Mouse (Mus musculus): ENCODE data around the gene Snrpa. TPM values are rescaled to one million over a fixed set of nuclear protein-coding genes. Genes with fewer than 3 reads are reported as not detected.

The Snrpa gene
- polyA plus RNA-seq, 1 experiment: 158 TPM

DNA sequence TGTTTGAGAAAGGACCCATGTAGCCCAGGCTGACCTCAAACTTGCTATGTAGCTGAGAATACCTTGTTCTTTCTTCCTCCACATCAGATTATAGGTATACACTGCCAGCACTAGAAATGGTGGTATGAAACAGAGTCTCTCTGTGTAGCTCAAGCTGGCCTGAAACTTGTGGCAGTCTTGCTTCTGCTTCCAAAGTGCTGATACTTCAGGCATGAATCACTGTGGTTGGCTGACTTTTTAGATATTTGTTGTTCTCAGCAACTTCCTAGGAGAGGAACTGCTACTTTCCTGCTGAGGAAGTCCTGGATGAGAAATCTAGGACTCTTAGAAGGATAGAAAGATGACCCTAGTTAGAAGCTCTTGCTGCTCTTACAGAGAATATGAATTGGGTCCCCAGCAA is 2.3 kb upstream of the Snrpa start:
- Histone ChIP-seq H3K4me1 (ENCODE audit: control insufficient read depth, insufficient read depth, low read length) (peaks cover 2% of the 10 kb centered on the region; the same call in 1 of the 2 replicates), H3K27ac (ENCODE audit: insufficient read depth, low read length) (no peak overlapping the region), H3K4me3 (replicated peaks; ENCODE audit: insufficient read depth, low read depth, low read length) (no peak overlapping the region), H3K27me3 (ENCODE audit: control insufficient read depth, insufficient read depth, low read length) (no peaks in the 10 kb centered on the region)
- TF ChIP-seq POLR2A (IDR thresholded peaks at IDR 0.05; ENCODE audit: borderline replicate concordance, insufficient read depth, low read length) (no peak), CTCF (IDR thresholded peaks at IDR 0.05; ENCODE audit: borderline replicate concordance, insufficient read depth, low read depth, low read length) (no peak)
- no peak for DNase-seq

DNA sequence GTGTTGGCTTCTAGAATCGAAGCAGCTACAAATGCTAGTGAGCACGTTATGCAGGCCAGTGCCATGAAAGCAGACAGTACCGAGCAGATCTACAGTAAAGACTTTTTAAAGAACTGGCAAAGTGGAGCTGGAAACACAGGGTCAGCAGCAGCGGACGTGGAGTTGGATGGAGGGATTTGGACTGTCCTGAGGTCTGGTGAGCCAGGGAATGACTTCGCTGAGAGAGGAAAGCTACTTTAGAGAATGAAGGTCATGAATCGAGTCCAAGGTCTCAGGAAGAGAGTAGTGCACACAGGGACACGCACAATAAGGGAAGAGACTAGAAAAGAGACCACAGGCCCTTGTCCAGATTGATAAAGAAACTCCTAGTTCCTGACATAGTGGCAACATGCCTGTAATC is 1.6 kb upstream of the Snrpa start:
- TF ChIP-seq POLR2A (IDR thresholded peaks at IDR 0.05; ENCODE audit: borderline replicate concordance, insufficient read depth, low read length) (no peak), CTCF (IDR thresholded peaks at IDR 0.05; ENCODE audit: borderline replicate concordance, insufficient read depth, low read depth, low read length) (no peak)
- DNase-seq: no peak
- Histone ChIP-seq H3K4me1 (ENCODE audit: control insufficient read depth, insufficient read depth, low read length) (no peaks in the 10 kb centered on the region; the same call in 1 of the 2 replicates), H3K27ac (ENCODE audit: insufficient read depth, low read length) (no peak overlapping the region), H3K27me3 (ENCODE audit: control insufficient read depth, insufficient read depth, low read length) (no peaks in the 10 kb centered on the region), H3K4me3 (replicated peaks; ENCODE audit: insufficient read depth, low read depth, low read length) (no peak overlapping the region)
- WGBS: 92% methylated on average over 8 of the region's 8 CpGs

DNA sequence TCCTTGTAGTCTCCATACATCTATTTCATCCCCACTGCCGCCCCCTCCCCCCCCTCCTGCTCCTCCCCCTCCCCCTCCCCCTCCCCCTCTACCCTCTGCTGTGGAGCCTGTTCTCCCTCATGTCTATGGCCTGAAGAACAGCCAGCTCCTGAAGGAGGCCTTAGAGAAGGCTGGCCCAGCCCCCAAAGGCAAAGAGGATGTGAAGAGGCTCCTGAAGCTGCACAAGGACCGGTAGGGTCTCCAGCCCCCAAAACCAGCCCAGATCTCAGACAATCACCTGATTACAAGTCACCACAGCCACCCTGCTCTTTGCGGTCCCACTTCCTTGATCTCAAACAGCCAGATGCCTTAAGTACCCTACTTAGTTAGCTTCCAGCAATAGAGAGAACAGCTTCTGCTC is 1.1 kb upstream of the Snrpa start:
- WGBS: 83% methylated on average over 3 of the region's 3 CpGs
- DNase-seq: no peak
- H3K4me3 ChIP-seq (replicated peaks; ENCODE audit: insufficient read depth, low read depth, low read length): no peak overlapping the region
- TF ChIP-seq CTCF (IDR thresholded peaks at IDR 0.05; ENCODE audit: borderline replicate concordance, insufficient read depth, low read depth, low read length) (no peak), POLR2A (IDR thresholded peaks at IDR 0.05; ENCODE audit: borderline replicate concordance, insufficient read depth, low read length) (no peak)
- H3K27ac ChIP-seq (ENCODE audit: insufficient read depth, low read length): no peak overlapping the region
- no peaks in the 10 kb centered on the region for H3K27me3 ChIP-seq (ENCODE audit: control insufficient read depth, insufficient read depth, low read length)
- no peaks in the 10 kb centered on the region; the same call in 1 of the 2 replicates for H3K4me1 ChIP-seq (ENCODE audit: control insufficient read depth, insufficient read depth, low read length)

DNA sequence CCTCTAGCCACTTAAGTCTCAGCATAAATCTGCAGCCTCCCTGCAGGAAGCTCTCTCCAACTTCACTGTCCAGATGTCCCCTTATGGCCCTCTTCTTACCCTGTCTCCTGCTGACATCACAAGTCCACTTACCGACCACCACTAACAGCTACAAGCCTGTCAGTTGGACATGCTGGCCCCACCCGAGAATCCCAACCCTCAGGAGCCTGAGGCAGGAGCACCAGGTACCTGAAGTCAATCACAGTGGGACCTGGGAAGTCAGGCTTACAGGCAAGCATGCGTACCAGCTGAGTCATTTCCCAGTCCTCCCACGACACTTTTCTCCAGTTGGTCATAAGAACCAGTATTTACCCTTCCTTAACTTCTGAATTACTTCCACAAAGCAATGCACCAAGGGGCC is 2.3 kb downstream of the Snrpa start:
- DNase-seq: no peak
- Histone ChIP-seq H3K4me1 (ENCODE audit: control insufficient read depth, insufficient read depth, low read length) (no peaks in the 10 kb centered on the region; the same call in 1 of the 2 replicates), H3K27ac (ENCODE audit: insufficient read depth, low read length) (no peak overlapping the region), H3K4me3 (replicated peaks; ENCODE audit: insufficient read depth, low read depth, low read length) (no peak overlapping the region), H3K27me3 (ENCODE audit: control insufficient read depth, insufficient read depth, low read length) (no peaks in the 10 kb centered on the region)
- no peak for TF ChIP-seq CTCF (IDR thresholded peaks at IDR 0.05; ENCODE audit: borderline replicate concordance, insufficient read depth, low read depth, low read length)
- TF ChIP-seq POLR2A (IDR thresholded peaks at IDR 0.05; ENCODE audit: borderline replicate concordance, insufficient read depth, low read length): no peak
- 69% methylated on average over 4 of the region's 4 CpGs for WGBS

DNA sequence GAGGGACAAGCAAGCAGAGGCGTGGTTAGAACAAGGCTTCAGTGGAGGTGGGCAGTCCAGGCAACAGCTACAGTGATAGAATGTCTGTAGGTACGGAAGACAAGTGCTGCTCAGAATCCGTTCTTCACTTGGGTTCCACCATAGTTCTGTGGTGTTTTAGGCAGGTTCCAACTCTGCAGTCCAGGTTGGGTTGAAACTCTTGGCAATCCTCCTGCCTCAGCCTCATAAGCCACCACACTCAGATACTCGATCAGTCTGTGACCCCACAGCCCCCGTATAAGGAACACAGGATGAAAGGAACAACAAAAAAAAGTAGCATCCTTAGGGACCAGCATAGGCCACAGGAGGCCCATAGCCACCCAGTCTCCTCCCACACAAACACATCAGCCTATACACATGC is 3.6 kb downstream of the Snrpa start:
- Histone ChIP-seq H3K27ac (ENCODE audit: insufficient read depth, low read length) (no peak overlapping the region), H3K4me1 (ENCODE audit: control insufficient read depth, insufficient read depth, low read length) (no peaks in the 10 kb centered on the region; the same call in 1 of the 2 replicates), H3K27me3 (ENCODE audit: control insufficient read depth, insufficient read depth, low read length) (no peaks in the 10 kb centered on the region), H3K4me3 (replicated peaks; ENCODE audit: insufficient read depth, low read depth, low read length) (no peak overlapping the region)
- WGBS: 92% methylated on average over 5 of the region's 5 CpGs
- no peak for DNase-seq
- TF ChIP-seq POLR2A (IDR thresholded peaks at IDR 0.05; ENCODE audit: borderline replicate concordance, insufficient read depth, low read length): no peak
- TF ChIP-seq CTCF (IDR thresholded peaks at IDR 0.05; ENCODE audit: borderline replicate concordance, insufficient read depth, low read depth, low read length): no peak

DNA sequence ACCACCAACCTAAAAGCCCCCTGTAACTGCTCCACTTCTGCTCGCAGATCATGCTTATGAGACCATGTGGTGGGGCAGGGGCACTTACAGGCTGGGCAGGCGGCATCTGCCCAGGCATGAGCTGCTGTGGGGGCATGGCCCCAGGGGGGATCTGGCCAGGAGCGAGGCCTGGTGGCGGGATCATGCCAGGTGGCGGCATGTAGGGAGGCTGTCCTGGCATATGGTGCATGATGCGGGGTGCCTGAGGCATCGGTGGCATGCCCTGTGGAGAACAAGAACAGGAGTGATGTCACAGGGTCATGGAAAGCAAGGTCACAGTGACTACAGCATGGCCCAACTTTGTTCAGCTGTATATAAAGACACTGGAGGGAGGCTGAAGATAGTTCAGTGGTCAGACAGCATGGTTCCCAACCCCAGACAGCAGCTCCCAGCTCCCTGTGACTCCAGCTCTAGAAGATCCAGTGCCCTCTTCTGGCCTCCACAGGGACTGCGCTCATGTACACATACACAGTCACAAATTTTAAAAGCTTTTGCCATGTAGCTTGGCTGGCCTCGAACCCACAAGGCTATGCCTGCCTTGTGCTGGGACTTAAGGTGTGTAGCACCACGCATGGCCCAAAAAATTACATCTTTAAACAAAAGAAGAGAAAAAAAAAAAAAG is 6.7 kb downstream of the Snrpa start:
- Histone ChIP-seq H3K4me3 (replicated peaks; ENCODE audit: insufficient read depth, low read depth, low read length) (no peak overlapping the region), H3K27ac (ENCODE audit: insufficient read depth, low read length) (no peak overlapping the region), H3K27me3 (ENCODE audit: control insufficient read depth, insufficient read depth, low read length) (no peaks in the 10 kb centered on the region), H3K4me1 (ENCODE audit: control insufficient read depth, insufficient read depth, low read length) (no peaks in the 10 kb centered on the region)
- TF ChIP-seq CTCF (IDR thresholded peaks at IDR 0.05; ENCODE audit: borderline replicate concordance, insufficient read depth, low read depth, low read length) (peak; percentile 21; the same call in 1 of the 2 replicates), POLR2A (IDR thresholded peaks at IDR 0.05; ENCODE audit: borderline replicate concordance, insufficient read depth, low read length) (no peak)
- DNase-seq: no peak
- 44% methylated on average over 10 of the region's 10 CpGs for WGBS

DNA sequence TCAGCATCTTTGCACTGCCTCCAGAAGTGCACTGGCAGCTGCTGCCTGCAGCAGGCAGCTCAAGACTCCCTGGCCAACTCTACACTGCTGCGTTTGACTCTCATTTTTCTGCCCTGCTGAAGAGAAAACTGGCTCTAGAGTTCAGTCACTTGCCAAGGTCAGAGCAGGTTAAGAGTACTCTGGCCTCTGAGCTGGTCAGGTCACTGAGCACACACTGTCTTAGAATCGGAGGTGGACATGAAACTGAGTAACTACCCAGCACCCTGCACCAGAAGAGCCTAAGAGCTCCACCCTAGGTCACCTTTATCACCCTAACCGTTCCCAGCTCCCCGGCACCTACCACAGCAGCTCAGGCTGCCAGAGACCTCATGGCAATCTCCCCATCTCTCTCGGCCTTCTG is 10.1 kb downstream of the Snrpa start:
- 81% methylated on average over 5 of the region's 5 CpGs for WGBS
- Histone ChIP-seq H3K4me3 (replicated peaks; ENCODE audit: insufficient read depth, low read depth, low read length) (no peak overlapping the region), H3K27me3 (ENCODE audit: control insufficient read depth, insufficient read depth, low read length) (no peaks in the 10 kb centered on the region), H3K27ac (ENCODE audit: insufficient read depth, low read length) (no peak overlapping the region), H3K4me1 (ENCODE audit: control insufficient read depth, insufficient read depth, low read length) (no peaks in the 10 kb centered on the region)
- no peak for DNase-seq
- TF ChIP-seq CTCF (IDR thresholded peaks at IDR 0.05; ENCODE audit: borderline replicate concordance, insufficient read depth, low read depth, low read length) (no peak), POLR2A (IDR thresholded peaks at IDR 0.05; ENCODE audit: borderline replicate concordance, insufficient read depth, low read length) (no peak)

DNA sequence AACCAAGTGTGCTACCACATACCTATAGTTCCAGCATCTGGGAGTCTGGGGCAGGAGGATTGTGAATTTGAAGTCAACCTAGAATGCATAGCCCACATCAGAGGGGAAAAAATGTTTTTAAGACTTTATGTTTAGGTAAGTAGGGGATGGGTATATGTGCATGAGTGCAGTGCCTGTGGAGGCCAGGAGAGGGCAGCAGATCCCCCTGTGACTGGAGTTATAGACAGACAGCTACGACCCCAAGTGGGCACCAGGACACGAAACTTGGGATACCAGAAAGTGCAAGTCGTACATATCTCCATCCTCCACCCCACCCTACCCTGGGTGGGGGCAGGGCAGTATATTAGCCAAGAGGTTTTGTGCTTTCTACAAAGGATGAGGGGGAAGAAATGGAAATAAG is 11.1 kb downstream of the Snrpa start:
- Histone ChIP-seq H3K4me3 (replicated peaks; ENCODE audit: insufficient read depth, low read depth, low read length) (no peak overlapping the region), H3K27me3 (ENCODE audit: control insufficient read depth, insufficient read depth, low read length) (no peaks in the 10 kb centered on the region), H3K27ac (ENCODE audit: insufficient read depth, low read length) (no peak overlapping the region), H3K4me1 (ENCODE audit: control insufficient read depth, insufficient read depth, low read length) (no peaks in the 10 kb centered on the region)
- TF ChIP-seq POLR2A (IDR thresholded peaks at IDR 0.05; ENCODE audit: borderline replicate concordance, insufficient read depth, low read length) (no peak), CTCF (IDR thresholded peaks at IDR 0.05; ENCODE audit: borderline replicate concordance, insufficient read depth, low read depth, low read length) (peak; percentile 71)
- no peak for DNase-seq
- 46% methylated on average over 3 of the region's 3 CpGs for WGBS
